Mouse (Mus musculus) MEL (cell line): ENCODE data around the gene Pik3cd. TPM values are rescaled to one million over a fixed set of nuclear protein-coding genes. Genes with fewer than 3 reads are reported as not detected.

Experiments
- DNase-seq: peaks from one replicate; pipeline ENCODE4 v3.0.0; 2011; ENCODE audit warnings: low read depth, low spot score
- H3K27ac ChIP-seq: 2 replicates; pipeline ENCODE4 v1.5.1; 2012; ENCODE audit warnings: low read depth, mild to moderate bottlenecking, control low read depth, low read length, moderate library complexity; ENCODE audit not compliant: control insufficient read depth
- H3K27me3 ChIP-seq, 2 experiments: fragments of 150-350 bp in 1 of 2; sonication (generic) in 1 of 2; 2 replicates each; pipeline ENCODE4 v1.6.1; 2012; ENCODE audit warnings: low read length in 2 of 2, mild to moderate bottlenecking in 2 of 2, improper control_type of control experiment in 1 of 2, moderate library complexity in 1 of 2; ENCODE audit not compliant: insufficient read depth in 2 of 2, control insufficient read depth in 1 of 2
- H3K36me3 ChIP-seq, 2 experiments: 2 replicates each; pipeline ENCODE4 v1.6.1; 2012 to 2014; ENCODE audit warnings: low read length in 2 of 2, improper control_type of control experiment in 1 of 2, inconsistent platforms in 1 of 2, mild to moderate bottlenecking in 1 of 2; ENCODE audit not compliant: insufficient read depth in 2 of 2, control insufficient read depth in 1 of 2
- H3K4me1 ChIP-seq, 2 experiments: fragments of 150-350 bp in 1 of 2; sonication (generic) in 1 of 2; 2 replicates each; pipeline ENCODE4 v1.6.1; 2012; ENCODE audit warnings: low read length in 2 of 2, improper control_type of control experiment in 1 of 2, mild to moderate bottlenecking in 1 of 2; ENCODE audit not compliant: insufficient read depth in 2 of 2, control insufficient read depth in 1 of 2
- H3K4me3 ChIP-seq, 2 experiments: fragments of 150-350 bp in 1 of 2; sonication (generic) in 1 of 2; 2 replicates each; pipeline ENCODE4 v1.5.1; 2012; ENCODE audit warnings: low read depth in 2 of 2, low read length in 2 of 2, mild to moderate bottlenecking in 2 of 2, moderate library complexity in 2 of 2, control low read depth in 1 of 2, improper control_type of control experiment in 1 of 2; ENCODE audit not compliant: control insufficient read depth in 1 of 2, insufficient read depth in 1 of 2
- H3K79me2 ChIP-seq: 2 replicates; pipeline ENCODE4 v1.6.1; 2012; ENCODE audit warnings: mild to moderate bottlenecking, low read length, moderate library complexity; ENCODE audit not compliant: control insufficient read depth, poor library complexity, insufficient read depth
- H3K9ac ChIP-seq: 2 replicates; pipeline ENCODE4 v1.6.1; 2012; ENCODE audit warnings: low read depth, mild to moderate bottlenecking, control low read depth, low read length, moderate library complexity; ENCODE audit not compliant: control insufficient read depth, poor library complexity, severe bottlenecking
- H3K9me3 ChIP-seq: fragments of 150-350 bp; sonication (generic); replicated peaks from 2 replicates; pipeline ENCODE4 v1.6.1; 2012; ENCODE audit warnings: mild to moderate bottlenecking, low read length, improper control_type of control experiment, moderate library complexity; ENCODE audit not compliant: insufficient read depth
- BHLHE40 ChIP-seq: IDR thresholded peaks from 2 replicates; pipeline ENCODE4 v1.6.1; 2012; ENCODE audit warnings: low read depth, mild to moderate bottlenecking, inconsistent platforms, low read length, improper control_type of control experiment, borderline replicate concordance
- CHD1 ChIP-seq: IDR thresholded peaks from 2 replicates; pipeline ENCODE4 v1.6.1; 2012; ENCODE audit warnings: low read depth, mild to moderate bottlenecking, inconsistent platforms, low read length, improper control_type of control experiment
- CHD2 ChIP-seq: IDR thresholded peaks from 2 replicates; pipeline ENCODE4 v1.6.1; 2011; ENCODE audit warnings: low read length, improper control_type of control experiment
- E2F4 ChIP-seq: IDR thresholded peaks from 2 replicates; pipeline ENCODE4 v1.6.1; 2011; ENCODE audit warnings: low read depth, low read length, improper control_type of control experiment, borderline replicate concordance
- EP300 ChIP-seq, 2 experiments: IDR thresholded peaks; 2 replicates each; pipeline ENCODE4 v1.6.1; 2011; ENCODE audit warnings: improper control_type of control experiment in 2 of 2, low read length in 2 of 2, low read depth in 1 of 2, mild to moderate bottlenecking in 1 of 2
- ETS1 ChIP-seq: IDR thresholded peaks from 2 replicates; pipeline ENCODE4 v1.6.1; 2012; ENCODE audit warnings: low read depth, mild to moderate bottlenecking, inconsistent platforms, low read length, improper control_type of control experiment, moderate library complexity
- GABPA ChIP-seq: IDR thresholded peaks from 2 replicates; pipeline ENCODE4 v1.6.1; 2012; ENCODE audit warnings: low read depth, mild to moderate bottlenecking, inconsistent platforms, low read length, improper control_type of control experiment, moderate library complexity
- GATA1 ChIP-seq: IDR thresholded peaks from 2 replicates; pipeline ENCODE4 v1.6.1; 2011; ENCODE audit warnings: low read depth, low read length, improper control_type of control experiment
- HCFC1 ChIP-seq: IDR thresholded peaks from 2 replicates; pipeline ENCODE4 v1.6.1; 2012; ENCODE audit warnings: low read depth, mild to moderate bottlenecking, inconsistent platforms, low read length, improper control_type of control experiment, moderate library complexity
- JUND ChIP-seq: IDR thresholded peaks from 2 replicates; pipeline ENCODE4 v1.6.1; 2011; ENCODE audit warnings: low read depth, mild to moderate bottlenecking, improper control_type of control experiment, low read length
- KAT2A ChIP-seq: conservative IDR thresholded peaks from 2 replicates; pipeline ENCODE4 v1.6.1; 2012; ENCODE audit warnings: low read depth, low read length, improper control_type of control experiment, inconsistent platforms
- MAFK ChIP-seq: IDR thresholded peaks from 2 replicates; pipeline ENCODE4 v1.6.1; 2011; ENCODE audit warnings: low read depth, mild to moderate bottlenecking, low read length, improper control_type of control experiment, borderline replicate concordance
- MAX ChIP-seq: IDR thresholded peaks from 2 replicates; pipeline ENCODE4 v1.6.1; 2011; ENCODE audit warnings: low read length, improper control_type of control experiment
- MAZ ChIP-seq: IDR thresholded peaks from 2 replicates; pipeline ENCODE4 v1.6.1; 2012; ENCODE audit warnings: low read depth, mild to moderate bottlenecking, inconsistent platforms, low read length, improper control_type of control experiment
- MEF2A ChIP-seq: IDR thresholded peaks from 2 replicates; pipeline ENCODE4 v1.6.1; 2014; ENCODE audit warnings: low read depth, mild to moderate bottlenecking, inconsistent platforms, low read length, improper control_type of control experiment; ENCODE audit not compliant: poor library complexity, insufficient replicate concordance, severe bottlenecking; ENCODE audit errors: extremely low read depth
- MXI1 ChIP-seq: IDR thresholded peaks from 2 replicates; pipeline ENCODE4 v1.6.1; 2011; ENCODE audit warnings: mild to moderate bottlenecking, low read depth, low read length, improper control_type of control experiment
- MYB ChIP-seq: IDR thresholded peaks from 2 replicates; pipeline ENCODE4 v1.6.1; 2011; ENCODE audit warnings: mild to moderate bottlenecking, low read depth, low read length, improper control_type of control experiment
- MYC ChIP-seq: IDR thresholded peaks from 2 replicates; pipeline ENCODE4 v1.6.1; 2011; ENCODE audit warnings: low read depth, mild to moderate bottlenecking, low read length, improper control_type of control experiment, moderate library complexity
- NELFE ChIP-seq: IDR thresholded peaks from 2 replicates; pipeline ENCODE4 v1.6.1; 2011; ENCODE audit warnings: low read depth, low read length, improper control_type of control experiment
- NRF1 ChIP-seq: IDR thresholded peaks from 2 replicates; pipeline ENCODE4 v1.6.1; 2014; ENCODE audit warnings: low read depth, mild to moderate bottlenecking, inconsistent platforms, low read length, improper control_type of control experiment, moderate library complexity; ENCODE audit not compliant: poor library complexity, insufficient read depth, severe bottlenecking
- POLR2A ChIP-seq, 2 experiments: IDR thresholded peaks; 2 replicates each; pipeline ENCODE4 v1.6.1; 2011 to 2012; ENCODE audit warnings: low read length in 2 of 2, mild to moderate bottlenecking in 2 of 2, control low read depth in 1 of 2, improper control_type of control experiment in 1 of 2, low read depth in 1 of 2, moderate library complexity in 1 of 2; ENCODE audit not compliant: control insufficient read depth in 1 of 2, insufficient read depth in 1 of 2, poor library complexity in 1 of 2
- POLR2AphosphoS2 ChIP-seq: IDR thresholded peaks from 2 replicates; pipeline ENCODE4 v1.6.1; 2011; ENCODE audit warnings: low read length, improper control_type of control experiment
- POLR2AphosphoS5 ChIP-seq: IDR thresholded peaks from 2 replicates; pipeline ENCODE4 v1.6.1; 2012; ENCODE audit warnings: low read depth, borderline replicate concordance, mild to moderate bottlenecking, inconsistent platforms, low read length, moderate library complexity, mixed read lengths
- RAD21 ChIP-seq: IDR thresholded peaks from 2 replicates; pipeline ENCODE4 v1.6.1; 2011; ENCODE audit warnings: mild to moderate bottlenecking, low read depth, low read length, improper control_type of control experiment
- SIN3A ChIP-seq: IDR thresholded peaks from 2 replicates; pipeline ENCODE4 v1.6.1; 2012; ENCODE audit warnings: low read length, improper control_type of control experiment, inconsistent platforms
- SMC3 ChIP-seq: IDR thresholded peaks from 2 replicates; pipeline ENCODE4 v1.6.1; 2011; ENCODE audit warnings: low read depth, low read length, improper control_type of control experiment
- TAL1 ChIP-seq: IDR thresholded peaks from 2 replicates; pipeline ENCODE4 v1.6.1; 2012; ENCODE audit warnings: mild to moderate bottlenecking, inconsistent platforms, low read length, moderate library complexity, mixed read lengths
- TCF12 ChIP-seq: IDR thresholded peaks from 2 replicates; pipeline ENCODE4 v1.6.1; 2014; ENCODE audit warnings: low read depth, mild to moderate bottlenecking, inconsistent platforms, low read length, improper control_type of control experiment, moderate library complexity
- USF1 ChIP-seq: IDR thresholded peaks from 2 replicates; pipeline ENCODE4 v1.6.1; 2014; ENCODE audit warnings: low read depth, mild to moderate bottlenecking, inconsistent platforms, low read length, improper control_type of control experiment, moderate library complexity
- USF2 ChIP-seq, 2 experiments: IDR thresholded peaks; 2 replicates each; pipeline ENCODE4 v1.6.1; 2011 to 2012; ENCODE audit warnings: improper control_type of control experiment in 2 of 2, low read length in 2 of 2, borderline replicate concordance in 1 of 2, inconsistent platforms in 1 of 2, low read depth in 1 of 2, mild to moderate bottlenecking in 1 of 2; ENCODE audit not compliant: insufficient read depth in 1 of 2
- ZC3H11A ChIP-seq: IDR thresholded peaks from 2 replicates; pipeline ENCODE4 v1.6.1; 2012; ENCODE audit warnings: low read depth, mild to moderate bottlenecking, inconsistent platforms, low read length, improper control_type of control experiment
- ZKSCAN1 ChIP-seq: IDR thresholded peaks from 2 replicates; pipeline ENCODE4 v1.6.1; 2012; ENCODE audit warnings: low read depth, mild to moderate bottlenecking, inconsistent platforms, low read length, improper control_type of control experiment, moderate library complexity
- ZMIZ1 ChIP-seq: IDR thresholded peaks from 2 replicates; pipeline ENCODE4 v1.6.1; 2012; ENCODE audit warnings: low read depth, mild to moderate bottlenecking, inconsistent platforms, low read length, improper control_type of control experiment, moderate library complexity
- ZNF384 ChIP-seq: IDR thresholded peaks from 2 replicates; pipeline ENCODE4 v1.6.1; 2012; ENCODE audit warnings: low read depth, mild to moderate bottlenecking, inconsistent platforms, low read length, improper control_type of control experiment
- polyA plus RNA-seq, 2 experiments: library from polyadenylated mRNA; stranded (reverse) in 1 of 2; unstranded in 1 of 2; fragments of >175 nt in 1 of 2; fragments of >200 nt in 1 of 2; gene quantifications; 2 replicates each; pipeline versions ENCODE4 v1.2.1 to v1.2.4; 2012; ENCODE audit warnings: low replicate concordance in 2 of 2, low read depth in 1 of 2; ENCODE audit not compliant: insufficient read length in 2 of 2, insufficient read depth in 1 of 2, missing spikeins in 1 of 2
- total RNA-seq: library from RNA; depleted of rRNA; stranded (reverse); fragments of 300-350 nt; gene quantifications from 2 replicates; pipeline ENCODE4 v1.2.3, GENCODE M21; 2012; rRNA removed

Pik3cd gene
- total RNA-seq (45.7 and 45.9 TPM in 2 replicates), polyA plus RNA-seq (100 to 1,000 TPM in 1 of 2 experiments, 10 to 100 TPM in 1; 49.8 to 152 TPM)

DNA sequence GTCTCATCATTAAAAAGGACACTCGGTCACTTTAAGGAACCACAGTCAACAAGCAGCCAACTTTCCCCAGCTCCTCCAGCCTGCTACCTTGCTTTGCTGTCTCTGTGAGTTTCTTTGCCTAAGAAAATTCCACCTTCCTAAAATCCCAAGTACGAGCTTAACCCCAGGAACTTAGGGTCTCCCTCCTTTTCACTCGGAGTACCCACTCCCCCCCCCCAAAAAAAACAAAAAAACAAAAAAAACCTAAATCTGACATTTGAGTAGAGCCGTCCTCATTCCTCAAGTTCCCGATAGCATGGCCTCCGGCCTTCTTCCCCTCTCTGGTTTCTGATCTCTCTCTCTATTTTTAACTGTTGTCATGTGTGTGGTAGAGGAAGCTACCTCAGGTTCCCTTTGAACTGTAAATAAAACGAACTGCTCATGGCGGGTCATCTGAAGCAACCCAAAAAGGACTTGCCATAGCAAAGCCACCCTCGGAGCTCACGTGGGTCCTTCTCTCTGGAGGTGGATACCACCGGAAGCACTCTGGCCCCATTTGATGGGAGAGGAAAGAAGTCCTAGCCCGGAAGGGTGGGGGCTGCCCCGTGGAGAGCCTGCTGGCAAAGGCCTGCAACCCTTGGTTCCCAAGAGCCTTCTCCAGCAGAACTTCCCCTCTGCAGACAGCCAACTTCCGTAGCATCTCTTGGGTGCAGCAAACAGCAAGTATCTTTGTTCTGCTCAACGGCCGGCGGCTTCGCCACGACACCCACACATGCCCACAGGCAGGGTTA lies at the start of gene Pik3cd:
Pik3cd (minus strand) TSS at position 362 of the 770 bp plus-strand sequence.
- peak within 1 kb of the TSS; percentile 47 to 56 for H3K4me3 ChIP-seq
- peak within 1 kb of the TSS; percentile 68 for H3K9ac ChIP-seq
- H3K9me3 ChIP-seq = no peaks in the 10 kb centered on the region
- H3K27me3 ChIP-seq = no peaks in the 10 kb centered on the region
- H3K27ac ChIP-seq = peak within 1 kb of the TSS; percentile 89
- H3K36me3 ChIP-seq = peaks cover 0 to 15% of the 10 kb centered on the region in 2 experiments; a peak in 2 of 4 replicates
- peaks cover 10 to 32% of the 10 kb centered on the region in 2 experiments for H3K4me1 ChIP-seq
- H3K79me2 ChIP-seq = peaks cover 17% of the 10 kb centered on the region
- peak; percentile 91 for DNase-seq
- TF ChIP-seq MEF2A (0 out of 2 replicates have a peak, but pooled peaks have one; percentile 11), NELFE (peak; percentile 76), MAX (peak; percentile 76), E2F4 (0 out of 2 replicates have a peak, but pooled peaks have one; percentile 38), CHD1 (peak; percentile 94), MYC (peak; percentile 78; the same call in 1 of the 2 replicates), ETS1 (peak; percentile 47; the same call in 1 of the 2 replicates), USF2 (IDR thresholded peaks at IDR 0.05; ENCODE audit: borderline replicate concordance in 1 of 2, insufficient read depth in 1 of 2, low read depth in 1 of 2, low read length in 2 of 2) (no peak), POLR2AphosphoS5 (no peak), ZNF384 (no peak), TAL1 (no peak), CHD2 (no peak), HCFC1 (peak; percentile 65; the same call in 1 of the 2 replicates), POLR2A (IDR thresholded peaks at IDR 0.05; ENCODE audit: control insufficient read depth in 1 of 2, insufficient read depth in 1 of 2, low read depth in 1 of 2, low read length in 2 of 2, poor library complexity in 1 of 2) (peak in 1 of 2 experiments; percentile 77; a peak in 3 of 4 replicates), ZC3H11A (no peak), ZKSCAN1 (no peak), GABPA (0 out of 2 replicates have a peak, but pooled peaks have one; percentile 58), ZMIZ1 (0 out of 2 replicates have a peak, but pooled peaks have one; percentile 25), SMC3 (no peak), KAT2A (peak; percentile 33; the same call in 1 of the 2 replicates), MAZ (peak; percentile 29), RAD21 (no peak), EP300 (IDR thresholded peaks at IDR 0.05; ENCODE audit: low read depth in 1 of 2, low read length in 2 of 2) (peak; percentile 7 to 77; a peak in 2 of 4 replicates), MYB (peak; percentile 55; the same call in 1 of the 2 replicates), MAFK (no peak), NRF1 (no peak), JUND (no peak), USF1 (peak; percentile 66), TCF12 (0 out of 2 replicates have a peak, but pooled peaks have one; percentile 16), GATA1 (no peak), POLR2AphosphoS2 (0 out of 2 replicates have a peak, but pooled peaks have one; percentile 65), BHLHE40 (0 out of 2 replicates have a peak, but pooled peaks have one; percentile 42), MXI1 (peak; percentile 81), SIN3A (peak; percentile 79)
